Mouse (Mus musculus) limb, embryonic 14.5 days (tissue): ENCODE results near the gene Platr17. TPM values are rescaled to one million over a fixed set of nuclear protein-coding genes. Genes with fewer than 3 reads are reported as not detected.
"Not testable (repeated sequence)": the region's sequence is repeated elsewhere in the genome, so short reads cannot be mapped to it uniquely, and the experiment has no call there.

Experiments
- ATAC-seq: fragments of 200-750 bp; cut with Nextera tagmentation; 2 replicates; pipeline ENCODE4 v1.8.0; 2017; ENCODE audit warnings: low read depth, moderate number of reproducible peaks, moderate TSS enrichment; ENCODE audit not compliant: low FRiP score
- DNase-seq: peaks from one replicate; pipeline ENCODE4 v3.0.0-alpha.2; 2015; ENCODE audit warnings: low spot score
- H3K27ac ChIP-seq: fragments of 300-500 bp; sonication (generic); replicated peaks from 2 replicates; pipeline ENCODE4 v1.5.1; 2014; ENCODE audit warnings: low read depth, mild to moderate bottlenecking, low read length, moderate library complexity, mixed read lengths
- H3K27me3 ChIP-seq: fragments of 300-500 bp; sonication (generic); 2 replicates; pipeline ENCODE4 v1.6.1; 2014; ENCODE audit warnings: low read length, mixed read lengths; ENCODE audit not compliant: control insufficient read depth, insufficient read depth
- H3K36me3 ChIP-seq: fragments of 300-500 bp; sonication (generic); 2 replicates; pipeline ENCODE4 v1.6.1; 2014; ENCODE audit warnings: mild to moderate bottlenecking, low read length, moderate library complexity, mixed read lengths; ENCODE audit not compliant: control insufficient read depth, insufficient read depth
- H3K4me1 ChIP-seq: fragments of 300-500 bp; sonication (generic); 2 replicates; pipeline ENCODE4 v1.6.1; 2014; ENCODE audit warnings: antibody characterized with exemption, low read length, mixed read lengths; ENCODE audit not compliant: control insufficient read depth, insufficient read depth
- H3K4me2 ChIP-seq: fragments of 300-500 bp; sonication (generic); replicated peaks from 2 replicates; pipeline ENCODE4 v1.6.1; 2014; ENCODE audit warnings: low read depth, mild to moderate bottlenecking, low read length, moderate library complexity; ENCODE audit not compliant: severe bottlenecking
- H3K4me3 ChIP-seq: fragments of 300-500 bp; sonication (generic); replicated peaks from 2 replicates; pipeline ENCODE4 v1.5.1; 2014; ENCODE audit warnings: low read length
- H3K9ac ChIP-seq: fragments of 300-500 bp; sonication (generic); 2 replicates; pipeline ENCODE4 v1.6.1; 2014; ENCODE audit warnings: mild to moderate bottlenecking, low read depth, low read length, moderate library complexity; ENCODE audit not compliant: severe bottlenecking
- H3K9me3 ChIP-seq: fragments of 300-500 bp; sonication (generic); 2 replicates; pipeline ENCODE4 v1.6.1; 2016; ENCODE audit warnings: low read length; ENCODE audit not compliant: control insufficient read depth
- POLR2A ChIP-seq: fragments of 200-500 bp; IDR thresholded peaks from 2 replicates; pipeline ENCODE4 v1.8.0; 2012; ENCODE audit warnings: inconsistent platforms, mild to moderate bottlenecking, moderate library complexity, borderline replicate concordance; ENCODE audit not compliant: insufficient read depth, insufficient read length; ENCODE audit errors: extremely low read depth
- WGBS: fragments of 180-500 bp; shearing (Covaris S2); extraction: QIAGEN DNeasy Blood & Tissue Kit; methylation state at CpG from one replicate; pipeline ENCODE4 v1.1.7; 2014; 5-methylcytosine and 5-hydroxymethylcytosine counted together
- polyA plus RNA-seq, 2 experiments: library from polyadenylated mRNA; depleted of rRNA in 1 of 2; stranded (reverse) in 1 of 2; unstranded in 1 of 2; fragments of >200 nt; fragmentation: Nextera tagmentation in 1 of 2; extraction: Ambion mirVana in 1 of 2; gene quantifications; 2 replicates each; pipeline versions ENCODE4 v1.2.1 to v1.2.3; 2012 to 2014

The Platr17 gene
- polyA plus RNA-seq, 2 experiments: 0.34 to 0.40 TPM

GRCm38 (mm10) chr17:33888230-33888629 is 16.7 kb upstream of the Platr17 start:
- not testable (repeated sequence) for H3K4me1 ChIP-seq, H3K9ac ChIP-seq, H3K9me3 ChIP-seq, H3K4me3 ChIP-seq, H3K27ac ChIP-seq, DNase-seq, ATAC-seq, H3K27me3 ChIP-seq
- 0 out of 2 replicates have a peak overlapping the region, but pooled peaks have one; percentile 45 for H3K4me2 ChIP-seq
- H3K36me3 ChIP-seq: peaks cover 11% of the 10 kb centered on the region; the same call in 1 of the 2 replicates

- Histone ChIP-seq H3K4me3 (peak overlapping the region; percentile 58), H3K4me2 (peak overlapping the region; percentile 60), H3K36me3 (peaks cover 11% of the 10 kb centered on the region; the same call in 1 of the 2 replicates), H3K9ac (peak overlapping the region; percentile 62)
- not testable (repeated sequence) for H3K27ac ChIP-seq, H3K9me3 ChIP-seq, H3K4me1 ChIP-seq, ATAC-seq, H3K27me3 ChIP-seq, DNase-seq
- under 1% methylated on average over 27 of the region's 44 CpGs for WGBS
Observed at GRCm38 (mm10) chr17:33889941-33890532, 14.9 kb upstream of the Platr17 start.

GRCm38 (mm10) chr17:33890533-33891059 is 14.3 kb upstream of the Platr17 start, which contains the start of gene Kifc1:
TSS of gene Kifc1 (minus strand) at chr17:33890661.
- DNase-seq (peak; percentile 99), ATAC-seq (peak; percentile 100)
- 0 out of 2 replicates have a peak, but pooled peaks have one; percentile 16 for TF ChIP-seq POLR2A
- WGBS: under 1% methylated on average over 48 of the region's 49 CpGs
- Histone ChIP-seq H3K4me2 (peak within 1 kb of the TSS; percentile 60), H3K4me1 (peaks cover 9% of the 10 kb centered on the region), H3K4me3 (peak within 1 kb of the TSS; percentile 58), H3K36me3 (peaks cover 8% of the 10 kb centered on the region; the same call in 1 of the 2 replicates), H3K9me3 (no peaks in the 10 kb centered on the region), H3K27ac (no peak within 1 kb of the TSS), H3K27me3 (no peaks in the 10 kb centered on the region), H3K9ac (peak within 1 kb of the TSS; percentile 62)

- no peak for ATAC-seq
- H3K4me2 ChIP-seq: no peak overlapping the region
- no peak overlapping the region for H3K9ac ChIP-seq
- no peak overlapping the region for H3K27ac ChIP-seq
- DNase-seq: no peak
- peaks cover 9% of the 10 kb centered on the region for H3K4me1 ChIP-seq
- 75% methylated on average over 2 of the region's 2 CpGs for WGBS
- H3K9me3 ChIP-seq: no peaks in the 10 kb centered on the region
- H3K36me3 ChIP-seq: peaks cover under 1% of the 10 kb centered on the region; the same call in 1 of the 2 replicates
- no peaks in the 10 kb centered on the region for H3K27me3 ChIP-seq
- no peak overlapping the region for H3K4me3 ChIP-seq
- no peak for TF ChIP-seq POLR2A
Observed at GRCm38 (mm10) chr17:33891357-33891756, 13.6 kb upstream of the Platr17 start.

GRCm38 (mm10) chr17:33891892-33892291 is 13.0 kb upstream of the Platr17 start:
- not testable (repeated sequence) for H3K9me3 ChIP-seq, H3K27ac ChIP-seq, H3K4me2 ChIP-seq, DNase-seq, H3K4me1 ChIP-seq, H3K36me3 ChIP-seq, H3K27me3 ChIP-seq, H3K9ac ChIP-seq, H3K4me3 ChIP-seq, ATAC-seq
- WGBS: 72% methylated on average over 6 of the region's 6 CpGs

GRCm38 (mm10) chr17:33892429-33892828 is 12.5 kb upstream of the Platr17 start:
- Histone ChIP-seq H3K4me3 (no peak overlapping the region), H3K4me1 (peaks cover 9% of the 10 kb centered on the region), H3K27ac (no peak overlapping the region), H3K4me2 (no peak overlapping the region), H3K9me3 (no peaks in the 10 kb centered on the region), H3K27me3 (no peaks in the 10 kb centered on the region), H3K9ac (no peak overlapping the region), H3K36me3 (no peaks in the 10 kb centered on the region)
- no peak for TF ChIP-seq POLR2A
- 27% methylated on average over 7 of the region's 7 CpGs for WGBS
- no peak for DNase-seq
- no peak for ATAC-seq

- 74% methylated on average over 4 of the region's 4 CpGs for WGBS
- not testable (repeated sequence) for H3K4me3 ChIP-seq, ATAC-seq
Observed at GRCm38 (mm10) chr17:33893011-33893410, 11.9 kb upstream of the Platr17 start.

More at GRCm38 (mm10) chr17:33893011-33893410, 11.9 kb upstream of the Platr17 start:
- H3K27ac ChIP-seq, H3K27me3 ChIP-seq, H3K4me1 ChIP-seq, DNase-seq, H3K36me3 ChIP-seq, H3K4me2 ChIP-seq, H3K9ac ChIP-seq, H3K9me3 ChIP-seq: not testable (repeated sequence)
